Mouse (Mus musculus): Measurements from ENCODE around the gene Ttll12.

- TF ChIP-seq CTCF (IDR thresholded peaks at IDR 0.05; ENCODE audit: borderline replicate concordance, insufficient read depth, low read length) (no peak), POLR2A (IDR thresholded peaks at IDR 0.05; ENCODE audit: low read depth, low read length) (no peak)
These were observed 55.1 kb downstream of the Ttll12 start for GRCm38 (mm10) chr15:83539905-83540304.
